Mouse (Mus musculus): ENCODE measurements around the gene Sirt4.
"Not testable (repeated sequence)": the region's sequence is repeated elsewhere in the genome, so short reads cannot be mapped to it uniquely, and the experiment has no call there.

Gene Sirt4

GRCm38 (mm10) chr5:115514896-115515587, 30.5 kb upstream of the Sirt4 start:
- peak; percentile 59 for DNase-seq (ENCODE audit: low read depth, low spot score)

DNA sequence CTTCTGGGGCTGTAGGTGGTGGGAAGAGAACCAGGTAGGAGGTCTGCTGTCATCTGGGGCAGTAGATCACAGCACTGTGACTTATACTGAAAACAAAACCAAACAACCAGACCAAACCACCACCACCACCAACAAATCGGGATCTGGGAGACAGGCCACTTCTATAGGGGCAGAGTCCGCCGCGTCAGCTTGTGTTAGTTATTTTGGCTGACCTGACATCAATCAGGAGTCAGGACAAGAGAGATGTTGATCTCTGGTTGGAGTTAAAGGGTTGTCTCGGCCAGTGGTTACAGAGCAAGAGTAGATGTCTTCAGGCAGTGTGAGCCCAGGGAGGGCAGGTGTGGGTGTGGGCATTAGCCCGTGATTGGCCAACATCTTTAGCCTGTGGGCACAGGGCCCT, 29.8 kb upstream of the Sirt4 start:
- no peak for DNase-seq (ENCODE audit: low read depth, low spot score)

DNA sequence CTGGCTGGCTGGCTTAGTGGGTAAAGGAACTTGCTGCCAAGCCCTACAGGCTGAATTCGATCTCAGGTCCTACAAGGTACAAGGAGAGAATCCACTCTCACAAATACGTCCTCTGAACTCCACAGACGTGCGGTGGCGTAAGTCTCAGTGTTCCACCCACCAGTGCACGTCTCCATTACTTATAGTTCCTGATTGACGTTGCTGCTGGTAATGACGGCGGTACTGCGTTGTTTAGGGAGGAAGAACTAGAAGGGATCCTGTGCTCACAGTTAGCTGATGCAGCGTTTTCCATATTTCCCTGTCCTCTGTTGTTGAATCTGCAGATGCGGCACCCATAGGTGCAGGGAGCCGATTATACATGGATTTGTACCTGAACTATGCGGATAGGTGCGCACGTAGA, 29.2 kb upstream of the Sirt4 start:
- DNase-seq (ENCODE audit: low read depth, low spot score): no peak

DNA sequence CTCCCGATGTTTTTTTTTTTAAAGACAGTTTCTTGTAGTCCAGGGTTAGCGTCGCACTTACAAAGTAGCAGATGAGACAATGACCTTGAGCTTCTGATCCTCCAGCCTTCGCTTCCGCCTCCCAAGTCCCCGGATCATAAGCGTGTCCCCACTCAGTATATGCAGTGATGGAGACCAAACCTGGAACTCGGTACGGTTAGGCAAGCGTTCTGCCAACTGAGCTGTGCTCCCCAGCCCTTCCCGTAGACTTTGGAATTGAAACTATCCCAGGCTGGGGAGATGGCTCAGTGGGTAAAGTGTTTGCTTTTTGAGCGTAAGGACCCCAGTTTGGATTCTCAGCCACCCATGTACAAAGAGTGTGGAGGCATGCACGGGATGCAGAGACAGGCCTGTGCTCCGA, 28.7 kb upstream of the Sirt4 start:
- DNase-seq (ENCODE audit: low read depth, low spot score): no peak

GRCm38 (mm10) chr5:115512375-115512774, 27.9 kb upstream of the Sirt4 start:
- no peak for DNase-seq (ENCODE audit: low read depth, low spot score)

DNA sequence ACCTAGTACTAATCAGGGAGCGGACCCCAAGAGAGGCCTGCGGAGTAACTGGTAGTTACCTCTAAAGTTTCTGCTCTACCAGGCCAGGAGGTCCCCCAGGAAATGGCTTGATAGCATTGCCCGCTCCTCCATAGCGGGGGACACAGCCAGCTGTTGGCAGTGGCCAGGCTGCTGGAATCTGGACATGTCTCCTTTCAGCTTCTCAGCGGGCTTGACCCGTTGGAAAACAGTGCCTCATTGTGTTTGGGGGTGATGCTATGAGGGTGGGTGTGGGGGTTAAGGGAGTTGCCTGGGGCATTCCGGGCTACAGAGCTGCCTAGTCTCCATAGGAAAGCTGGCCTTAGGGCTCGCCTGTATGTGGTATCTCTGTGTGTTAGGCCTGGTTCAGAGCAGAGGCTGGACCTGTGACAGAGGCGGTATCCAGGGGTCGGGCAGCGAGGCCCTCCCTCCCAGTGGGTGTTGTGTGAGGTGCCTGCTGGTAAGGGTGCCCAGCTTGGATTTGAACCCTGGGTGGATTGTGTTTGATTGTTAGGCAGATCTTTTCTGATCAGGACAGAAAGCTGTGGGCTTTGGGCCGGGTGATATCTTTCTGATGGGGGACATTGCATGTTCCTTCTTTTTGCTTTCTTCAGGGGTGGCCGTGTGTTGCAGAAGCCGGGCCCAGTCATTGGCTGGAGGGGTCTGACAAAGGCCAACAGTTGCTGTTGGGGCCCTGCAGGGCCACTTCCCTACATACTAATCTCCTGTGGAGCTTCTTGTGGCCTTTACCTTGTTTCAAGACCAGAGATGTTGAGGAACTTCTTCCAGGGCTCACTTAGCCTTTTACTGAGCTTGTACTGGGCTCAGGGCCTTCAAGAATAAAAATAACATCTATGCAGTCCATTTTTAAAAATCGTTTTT, 25.5 kb upstream of the Sirt4 start:
- no peak for DNase-seq (ENCODE audit: low read depth, low spot score)

GRCm38 (mm10) chr5:115509321-115509761, 24.8 kb upstream of the Sirt4 start:
- no peak for DNase-seq (ENCODE audit: low read depth, low spot score)

- no peak for DNase-seq (ENCODE audit: low read depth, low spot score)
These were observed 24.3 kb upstream of the Sirt4 start for GRCm38 (mm10) chr5:115508859-115509147.

DNA sequence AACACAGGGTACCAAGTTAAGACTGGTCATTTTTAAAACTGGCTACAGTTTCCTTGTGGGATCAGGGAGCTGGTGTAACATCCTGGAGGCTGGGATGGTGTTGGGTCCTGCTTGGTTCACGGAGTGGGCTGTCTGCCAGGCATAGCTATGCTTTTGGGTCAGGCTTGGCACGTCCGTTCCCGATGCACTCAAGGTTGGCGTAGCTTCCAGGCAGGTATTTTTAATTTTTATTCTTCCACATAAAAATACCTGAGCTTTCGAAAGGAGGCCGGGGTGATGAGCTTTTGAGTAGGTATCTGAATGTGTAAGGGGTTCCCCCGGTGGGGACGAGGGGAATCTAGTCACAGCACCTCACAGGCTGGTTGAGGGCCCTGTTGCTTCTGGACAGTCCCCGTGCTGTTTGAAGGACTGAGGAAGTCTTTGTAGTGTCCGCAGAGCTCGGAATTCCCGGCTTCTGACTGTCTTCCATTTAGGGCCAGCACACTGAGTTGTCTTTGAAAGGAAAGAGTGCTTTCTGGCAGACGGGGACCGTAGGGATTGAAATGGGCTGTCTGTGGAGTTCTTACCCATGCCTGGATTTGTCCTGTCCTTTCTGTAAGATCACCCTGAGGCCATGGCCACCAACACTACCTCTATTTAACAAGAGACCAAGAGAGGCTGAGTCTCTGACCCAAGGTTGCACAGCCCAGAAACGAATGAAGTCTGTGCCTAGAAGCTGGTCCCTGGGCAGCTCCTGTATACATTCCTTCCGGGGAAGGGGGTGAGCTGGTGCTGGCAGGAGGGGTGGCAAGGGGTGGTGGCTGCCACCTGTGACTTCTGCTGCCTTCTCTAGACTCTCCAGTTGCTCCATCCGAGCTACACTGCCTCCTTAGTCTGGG, 23.7 kb upstream of the Sirt4 start:
- DNase-seq (ENCODE audit: low read depth, low spot score): no peak

DNA sequence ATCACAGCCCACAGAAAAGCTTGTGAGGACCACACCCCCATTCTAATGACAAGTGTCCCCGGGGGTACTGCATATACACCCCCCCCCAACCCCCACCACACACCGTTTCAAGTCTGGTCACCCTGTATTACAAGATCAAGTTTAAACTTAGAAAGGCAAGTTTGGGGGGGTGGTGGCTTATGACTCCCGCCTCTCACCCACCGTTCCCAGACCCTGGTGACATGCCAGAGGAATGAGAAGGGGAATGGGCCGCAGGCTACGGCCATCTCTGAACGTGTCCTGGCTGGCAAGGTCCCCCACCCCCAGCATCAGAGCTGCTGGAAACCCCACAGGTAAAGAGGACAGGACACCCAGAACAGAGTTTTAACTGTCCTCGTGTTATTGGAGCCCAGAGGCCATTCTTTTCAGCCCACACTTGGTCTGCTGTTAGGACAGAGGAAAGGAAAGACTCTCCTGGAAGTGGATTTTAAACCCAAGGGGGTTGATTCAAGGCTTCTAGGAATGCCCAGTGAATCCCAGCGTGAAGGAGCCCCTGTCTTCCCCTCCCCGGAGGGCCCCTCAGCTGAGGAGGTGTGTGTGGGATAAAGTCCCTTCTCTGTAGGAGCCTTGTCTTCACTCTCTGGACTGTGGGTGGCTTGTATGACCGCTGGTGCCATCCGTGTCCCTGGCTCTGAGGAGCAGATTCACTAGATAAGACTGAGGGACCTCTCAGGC, 22.9 kb upstream of the Sirt4 start:
- no peak for DNase-seq (ENCODE audit: low read depth, low spot score)

DNA sequence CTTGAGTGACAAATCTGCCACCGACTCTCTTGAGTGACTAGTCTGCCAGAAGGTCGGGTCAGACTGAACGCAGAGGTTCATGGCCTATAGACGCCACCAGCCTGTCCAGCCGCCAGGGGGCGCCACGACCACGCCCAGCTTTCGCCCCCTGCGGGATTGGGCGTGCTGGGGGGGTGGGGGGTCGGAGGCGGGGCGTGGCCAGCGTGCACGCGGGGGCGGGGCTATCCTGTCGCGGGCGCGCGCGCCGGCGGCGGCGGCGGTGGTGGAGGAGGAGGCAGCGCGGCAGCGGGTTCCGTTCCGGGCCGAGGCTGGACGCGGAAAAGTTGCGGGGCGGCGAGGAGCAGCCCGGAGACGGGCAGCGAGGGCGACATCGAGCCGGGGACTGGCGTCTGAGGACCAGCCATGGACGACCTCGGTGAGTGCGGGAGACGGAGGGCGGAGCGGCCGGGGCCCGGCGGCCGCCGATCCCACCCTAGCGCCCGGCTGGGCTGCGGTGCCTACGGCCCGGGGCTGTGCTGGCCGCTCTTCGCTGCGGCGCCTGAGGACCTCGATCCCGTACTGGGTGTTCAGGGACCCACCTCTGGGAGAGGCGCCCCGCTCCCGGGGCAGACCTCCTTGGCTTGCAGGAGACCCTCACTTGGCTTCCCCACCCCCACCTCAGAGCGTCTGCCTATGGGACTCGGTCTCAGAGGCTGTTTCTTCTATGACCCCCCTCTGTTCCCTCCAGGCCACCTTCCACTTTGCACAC, 22.1 kb upstream of the Sirt4 start, which contains the start of gene Pxn:
Pxn (plus strand) TSS at position 223 of the 748 bp plus-strand sequence.
- peak; percentile 92 for DNase-seq (ENCODE audit: low read depth, low spot score)

DNA sequence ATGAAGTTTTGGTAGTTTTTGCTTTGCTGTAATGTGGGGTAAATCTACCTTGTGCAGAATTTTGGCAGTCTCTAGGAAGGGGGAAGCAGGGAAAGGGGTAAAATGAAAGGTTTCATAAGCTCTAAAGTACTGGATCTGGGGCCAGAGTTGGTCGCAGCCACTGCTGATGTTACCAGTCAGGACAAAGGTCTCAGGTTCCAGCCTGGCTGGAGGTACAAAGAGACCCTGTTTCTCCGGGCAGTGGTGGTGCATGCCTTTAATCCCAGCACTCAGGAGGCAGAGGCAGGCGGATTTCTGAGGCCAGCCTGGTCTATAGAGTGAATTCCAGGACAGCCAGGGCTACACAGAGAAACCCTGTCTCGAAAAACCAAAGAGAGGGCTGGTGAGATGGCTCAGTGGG, 21.1 kb upstream of the Sirt4 start:
- DNase-seq (ENCODE audit: low read depth, low spot score): not testable (repeated sequence)

- DNase-seq (ENCODE audit: low read depth, low spot score): no peak
These were observed 18.5 kb upstream of the Sirt4 start for GRCm38 (mm10) chr5:115503035-115503434.

GRCm38 (mm10) chr5:115500383-115500935, 15.9 kb upstream of the Sirt4 start:
- DNase-seq (ENCODE audit: low read depth, low spot score): no peak

GRCm38 (mm10) chr5:115498307-115499240, 14.0 kb upstream of the Sirt4 start:
- no peak for DNase-seq (ENCODE audit: low read depth, low spot score)

DNA sequence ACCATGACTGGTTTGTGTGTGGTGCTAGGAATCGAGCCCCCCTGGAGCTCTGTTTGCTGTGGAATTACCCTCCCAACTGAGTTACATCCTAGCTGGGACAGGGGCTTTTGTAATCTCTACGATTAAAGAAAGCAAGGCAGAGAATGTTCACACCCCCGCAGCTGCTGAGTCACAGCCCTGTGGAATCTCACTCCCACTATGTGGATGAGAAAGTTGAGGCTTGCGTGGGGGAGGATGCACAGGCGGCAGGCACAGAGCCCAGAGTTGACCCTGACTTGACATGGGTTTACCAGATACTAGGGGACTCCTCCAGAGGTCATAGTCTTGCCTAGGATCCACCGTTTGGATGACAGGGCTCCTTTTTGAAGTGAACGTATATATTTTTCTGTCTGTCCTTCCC, 12.5 kb upstream of the Sirt4 start:
- DNase-seq (ENCODE audit: low read depth, low spot score): no peak

- DNase-seq (ENCODE audit: low read depth, low spot score): not testable (repeated sequence)
These were observed 11.1 kb upstream of the Sirt4 start for GRCm38 (mm10) chr5:115495618-115496017.

DNA sequence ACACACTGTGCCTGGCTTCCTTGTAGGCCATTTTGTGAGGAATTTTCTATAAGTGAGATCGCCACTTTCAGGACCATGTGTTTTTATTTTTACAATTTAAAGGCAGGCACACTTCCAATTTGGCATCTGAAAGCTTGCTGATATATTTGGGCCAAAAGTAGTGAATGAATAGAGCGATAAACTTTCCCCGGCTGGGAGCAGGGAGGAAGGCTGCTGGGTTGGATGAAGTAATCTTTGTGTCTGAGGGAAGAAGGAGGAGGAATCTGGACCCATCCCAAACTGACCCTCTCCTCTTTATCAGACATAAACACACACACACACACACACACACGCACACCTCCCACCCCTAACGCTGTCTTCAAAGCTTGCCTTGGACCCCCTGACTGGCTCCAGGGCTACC, 8.9 kb upstream of the Sirt4 start:
- no peak for DNase-seq (ENCODE audit: low read depth, low spot score)

- no peak for DNase-seq (ENCODE audit: low read depth, low spot score)
These were observed 8.3 kb upstream of the Sirt4 start for GRCm38 (mm10) chr5:115492711-115493335.
